Mouse (Mus musculus): ENCODE data around the gene Ikbke.

DNA sequence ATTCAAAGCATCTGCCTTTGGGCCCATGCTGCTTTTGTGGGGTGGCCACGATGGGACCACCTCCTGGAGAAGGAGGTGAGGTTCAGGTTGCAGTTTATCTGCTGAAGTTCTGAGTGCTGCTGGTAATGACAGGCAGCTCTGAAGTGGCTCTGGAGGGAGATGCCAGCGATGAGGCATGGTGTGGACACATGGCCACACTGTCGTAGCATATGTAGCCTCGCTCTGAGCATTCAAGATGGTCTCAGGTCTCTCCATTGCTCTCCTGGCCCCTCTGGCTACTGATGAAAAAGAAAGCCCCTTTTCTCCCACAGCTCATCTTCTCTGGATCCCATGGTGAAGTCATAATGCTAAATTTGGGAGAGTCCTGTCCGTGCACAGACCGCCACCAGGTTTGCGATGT is 17.3 kb upstream of the Ikbke start:
- no peak for TF ChIP-seq CTCF (IDR thresholded peaks at IDR 0.05; ENCODE audit: borderline replicate concordance, insufficient read depth, low read depth, low read length)
- TF ChIP-seq POLR2A (IDR thresholded peaks at IDR 0.05; ENCODE audit: borderline replicate concordance, insufficient read depth, low read length) = no peak
